Mouse (Mus musculus) CH12F3 (cell line): ENCODE results near the gene Suox.
"Not testable (repeated sequence)": the region's sequence is repeated elsewhere in the genome, so short reads cannot be mapped to it uniquely, and the experiment has no call there.

Experiments
- in situ Hi-C: fragments of 300-500 bp; cut with MboI; formaldehyde crosslinking; loops from 2 replicates; pipeline ENCODE4 v1.14.3; 2020; ENCODE audit warnings: low sequenced_read_pairs

The Suox gene

GRCm38 (mm10) chr10:128673763-128674468 lies at the start of gene Suox:
Gene Suox (minus strand): TSS chr10:128674073.
- in situ Hi-C loops: loop anchor here (5.0 kb wide), 1 partner anchor 57 kb away; no protein-coding TSS in a partner anchor

- in situ Hi-C loops: no loop called here
Observed at GRCm38 (mm10) chr10:128715559-128716537, 42.0 kb upstream of the Suox start.

GRCm38 (mm10) chr10:128711318-128711717 lies 37.4 kb upstream of the Suox start:
- in situ Hi-C loops: not testable (repeated sequence)

GRCm38 (mm10) chr10:128705317-128705693 lies 31.4 kb upstream of the Suox start:
- in situ Hi-C loops: no loop called here

- in situ Hi-C loops: no loop called here
Observed at GRCm38 (mm10) chr10:128704491-128705316, 30.8 kb upstream of the Suox start, which contains the start of gene Cdk2. Gene Cdk2 (minus strand): TSS chr10:128705031.

GRCm38 (mm10) chr10:128703895-128704294 lies 30.0 kb upstream of the Suox start, which contains the start of gene Pmel:
Gene Pmel (plus strand): TSS chr10:128704195.
- in situ Hi-C loops: no loop called here

GRCm38 (mm10) chr10:128702328-128703007 lies 28.6 kb upstream of the Suox start:
- in situ Hi-C loops: no loop called here

- in situ Hi-C loops: no loop called here
Observed at GRCm38 (mm10) chr10:128700712-128701111, 26.8 kb upstream of the Suox start.

GRCm38 (mm10) chr10:128699611-128700010 lies 25.7 kb upstream of the Suox start:
- in situ Hi-C loops: no loop called here

- in situ Hi-C loops: no loop called here
Observed at GRCm38 (mm10) chr10:128699006-128699405, 25.1 kb upstream of the Suox start.

GRCm38 (mm10) chr10:128697072-128697725 lies 23.3 kb upstream of the Suox start:
- in situ Hi-C loops: no loop called here

GRCm38 (mm10) chr10:128695992-128696807 lies 22.3 kb upstream of the Suox start, which contains the start of gene Rab5b:
Gene Rab5b (minus strand): TSS chr10:128696264.
- in situ Hi-C loops: no loop called here

- in situ Hi-C loops: no loop called here
Observed at GRCm38 (mm10) chr10:128695411-128695991, 21.6 kb upstream of the Suox start.

GRCm38 (mm10) chr10:128674469-128675008 lies 666 bp upstream of the Suox start:
- in situ Hi-C loops: loop anchor here (5.0 kb wide), 1 partner anchor 57 kb away; no protein-coding TSS in a partner anchor

GRCm38 (mm10) chr10:128671148-128671547 lies 2.7 kb downstream of the Suox start:
- in situ Hi-C loops: loop anchor here (5.0 kb wide), 1 partner anchor 54 kb away; no protein-coding TSS in a partner anchor

- in situ Hi-C loops: no loop called here
Observed at GRCm38 (mm10) chr10:128668790-128669672, 4.8 kb downstream of the Suox start.

- in situ Hi-C loops: no loop called here
Observed at GRCm38 (mm10) chr10:128665806-128666205, 8.1 kb downstream of the Suox start.
